Mouse (Mus musculus) forebrain, embryonic 10.5 days (tissue): ENCODE measurements around the gene Draxin. TPM values are rescaled to one million over a fixed set of nuclear protein-coding genes. Genes with fewer than 3 reads are reported as not detected.
A peak's percentile ranks its signal among the peaks of the same experiment; 100 is the strongest.

Experiments used
- DNase-seq: peaks from one replicate; pipeline ENCODE4 v3.0.0-alpha.2; 2017; ENCODE audit warnings: low spot score; ENCODE audit errors: extremely low spot score
- H3K27ac ChIP-seq: fragments of 300-500 bp; sonication (generic); 2 replicates; pipeline ENCODE4 v1.5.1; 2016; ENCODE audit warnings: mild to moderate bottlenecking
- H3K27me3 ChIP-seq: fragments of 300-500 bp; sonication (generic); 2 replicates; pipeline ENCODE4 v1.6.1; 2016; ENCODE audit warnings: mild to moderate bottlenecking; ENCODE audit not compliant: poor library complexity, severe bottlenecking
- H3K36me3 ChIP-seq: fragments of 300-500 bp; sonication (generic); replicated peaks from 2 replicates; pipeline ENCODE4 v1.6.1; 2016; ENCODE audit warnings: mild to moderate bottlenecking, moderate library complexity
- H3K4me1 ChIP-seq: fragments of 300-500 bp; sonication (generic); 2 replicates; pipeline ENCODE4 v1.6.1; 2016
- H3K4me3 ChIP-seq: fragments of 300-500 bp; sonication (generic); 2 replicates; pipeline ENCODE4 v1.5.1; 2016; ENCODE audit warnings: mild to moderate bottlenecking, moderate library complexity
- H3K9me3 ChIP-seq: fragments of 300-500 bp; sonication (generic); 2 replicates; pipeline ENCODE4 v1.6.1; 2016; ENCODE audit warnings: mild to moderate bottlenecking, moderate library complexity
- WGBS: fragments of 180-500 bp; shearing (Covaris S2); methylation state at CpG from one replicate; pipeline ENCODE4 v1.1.7; 2016; 5-methylcytosine and 5-hydroxymethylcytosine counted together
- polyA plus RNA-seq: library from polyadenylated mRNA; unstranded; fragments of >200 nt; fragmentation: Nextera tagmentation; extraction: Ambion mirVana; gene quantifications from 2 replicates; pipeline ENCODE4 v1.2.1, GENCODE M21; 2016

Draxin gene
- polyA plus RNA-seq, 1 experiment from 2014 or later = 2.2 TPM

DNA sequence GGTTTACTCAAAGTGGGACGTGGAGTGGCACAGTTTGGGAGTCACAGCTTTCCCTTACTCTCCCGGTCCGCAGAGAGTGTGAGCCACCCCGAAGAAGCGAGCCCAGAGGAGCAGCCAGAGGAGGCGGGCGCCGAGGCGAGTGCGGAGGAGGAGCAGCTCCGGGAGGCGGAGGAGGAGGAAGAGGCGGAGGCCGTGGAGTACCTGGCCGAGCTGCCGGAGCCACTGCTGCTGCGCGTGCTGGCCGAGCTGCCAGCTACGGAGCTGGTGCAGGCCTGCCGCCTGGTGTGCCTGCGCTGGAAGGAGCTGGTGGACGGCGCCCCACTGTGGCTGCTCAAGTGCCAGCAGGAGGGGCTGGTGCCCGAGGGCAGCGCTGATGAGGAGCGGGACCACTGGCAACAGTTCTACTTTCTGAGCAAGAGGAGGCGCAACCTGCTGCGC lies 33.5 kb upstream of the Draxin start:
- H3K27ac ChIP-seq = 0 out of 2 replicates have a peak overlapping the region, but pooled peaks have one; percentile 44
- DNase-seq = peak; percentile 76
- H3K9me3 ChIP-seq = no peaks in the 10 kb centered on the region
- peak overlapping the region; percentile 44 for H3K4me3 ChIP-seq
- peaks cover 66% of the 10 kb centered on the region for H3K4me1 ChIP-seq
- H3K36me3 ChIP-seq = no peaks in the 10 kb centered on the region
- H3K27me3 ChIP-seq = peaks cover 91% of the 10 kb centered on the region
- WGBS = 1% methylated on average over 29 of the region's 29 CpGs

DNA sequence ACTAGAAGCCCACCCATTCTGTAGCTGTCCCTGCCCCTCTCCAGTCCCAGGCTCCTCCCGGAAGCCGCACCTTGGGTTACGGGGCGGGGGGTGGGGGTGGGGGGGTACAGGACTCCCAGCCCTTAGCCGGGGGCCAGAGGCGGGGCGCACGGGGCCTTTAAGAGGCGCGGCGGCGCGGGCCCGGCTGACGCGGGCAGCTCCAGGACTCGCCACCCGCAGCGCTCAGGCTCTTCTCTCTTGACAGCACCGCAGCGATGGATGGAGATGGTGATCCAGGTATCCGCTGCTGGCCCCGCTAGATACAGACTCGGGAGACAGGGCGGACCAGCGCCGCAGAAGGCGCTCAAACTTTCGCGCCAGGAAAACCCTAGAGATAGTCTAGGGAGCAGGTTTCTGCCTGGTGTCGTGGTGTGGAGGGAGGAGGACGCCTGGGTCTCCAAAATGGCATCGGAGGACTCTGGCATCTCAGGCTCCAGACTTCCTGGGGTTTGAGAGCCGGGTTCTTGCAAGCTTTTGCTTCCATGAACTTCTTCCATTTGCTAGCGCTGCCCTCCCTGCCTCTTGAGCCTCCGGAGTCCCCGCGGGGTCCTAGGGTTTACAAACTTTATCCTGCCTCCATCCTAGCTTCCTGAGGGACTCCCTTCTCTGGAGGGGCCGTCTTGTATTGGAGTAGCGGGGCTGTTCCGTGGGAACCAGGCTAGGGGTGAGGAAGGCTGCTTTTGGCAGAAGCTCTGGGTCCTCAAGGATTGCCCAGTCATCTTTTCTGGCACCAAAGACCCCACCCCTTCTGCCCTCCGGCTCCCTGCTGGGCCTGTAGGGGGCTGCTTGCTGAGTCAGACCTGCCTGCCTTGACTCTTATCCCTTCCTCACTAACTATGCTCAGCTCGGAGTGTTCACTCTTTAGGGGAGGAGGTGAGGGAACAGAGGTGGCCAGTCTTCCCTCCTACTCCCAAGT lies 30.2 kb upstream of the Draxin start, which contains the start of the genes Fbxo44 and Fbxo2:
TSS of gene Fbxo44 (minus strand) at position 47 of the 955 bp plus-strand sequence.
TSS of gene Fbxo2 (plus strand) at position 186 of the 955 bp plus-strand sequence.
- Histone ChIP-seq H3K9me3 (no peaks in the 10 kb centered on the region), H3K36me3 (peaks cover 26% of the 10 kb centered on the region), H3K4me3 (peak within 1 kb of the TSS; percentile 80), H3K27ac (peak within 1 kb of the TSS; percentile 93), H3K27me3 (peaks cover 72% of the 10 kb centered on the region), H3K4me1 (peaks cover 63% of the 10 kb centered on the region)
- DNase-seq = no peak
- 1% methylated on average over 43 of the region's 43 CpGs for WGBS

GRCm38 (mm10) chr4:148159544-148160435 lies 29.3 kb upstream of the Draxin start:
- H3K9me3 ChIP-seq = no peaks in the 10 kb centered on the region
- H3K4me3 ChIP-seq = peak overlapping the region; percentile 80
- peaks cover 62% of the 10 kb centered on the region for H3K27me3 ChIP-seq
- H3K27ac ChIP-seq = peak overlapping the region; percentile 93
- peaks cover 35% of the 10 kb centered on the region for H3K36me3 ChIP-seq
- DNase-seq = peak; percentile 98
- WGBS = under 1% methylated on average over 54 of the region's 55 CpGs
- H3K4me1 ChIP-seq = peaks cover 55% of the 10 kb centered on the region

GRCm38 (mm10) chr4:148158436-148159348 lies 28.2 kb upstream of the Draxin start:
- peak; percentile 57 for DNase-seq
- H3K27ac ChIP-seq = peak overlapping the region; percentile 93
- peak overlapping the region; percentile 80 for H3K4me3 ChIP-seq
- H3K4me1 ChIP-seq = peaks cover 44% of the 10 kb centered on the region
- H3K36me3 ChIP-seq = peaks cover 46% of the 10 kb centered on the region
- WGBS = 28% methylated on average over 27 of the region's 27 CpGs
- no peaks in the 10 kb centered on the region for H3K9me3 ChIP-seq
- H3K27me3 ChIP-seq = peaks cover 51% of the 10 kb centered on the region

- 75% methylated on average over 3 of the region's 3 CpGs for WGBS
- peaks cover 59% of the 10 kb centered on the region for H3K36me3 ChIP-seq
- DNase-seq = no peak
Measured at GRCm38 (mm10) chr4:148154982-148155381, 24.5 kb upstream of the Draxin start.

DNA sequence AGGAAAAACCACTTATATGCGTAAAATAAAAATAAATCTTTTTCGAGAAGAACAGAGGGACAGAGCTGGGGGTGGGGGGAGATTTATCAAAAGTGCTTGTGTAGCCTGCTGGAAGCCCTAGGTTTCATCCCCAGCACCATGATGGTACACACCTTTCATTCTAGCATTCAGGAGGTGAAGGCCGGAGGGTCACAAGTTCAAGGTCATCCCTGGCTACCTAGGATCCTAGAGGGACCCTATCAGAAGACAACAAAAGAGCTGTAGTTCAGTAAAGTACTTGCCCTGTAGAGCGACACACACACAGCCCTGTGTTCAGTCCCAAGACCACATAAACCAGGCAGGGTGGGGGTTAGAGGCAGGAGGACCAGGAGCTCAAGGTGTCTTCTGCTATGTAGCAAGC lies 23.5 kb upstream of the Draxin start:
- DNase-seq = no peak
- peaks cover 41% of the 10 kb centered on the region for H3K4me1 ChIP-seq
- H3K36me3 ChIP-seq = peaks cover 61% of the 10 kb centered on the region
- WGBS = 94% methylated on average over 4 of the region's 4 CpGs
- H3K9me3 ChIP-seq = no peaks in the 10 kb centered on the region
- H3K4me3 ChIP-seq = no peak overlapping the region
- peaks cover 16% of the 10 kb centered on the region for H3K27me3 ChIP-seq
- H3K27ac ChIP-seq = no peak overlapping the region

More at GRCm38 (mm10) chr4:148154982-148155381, 24.5 kb upstream of the Draxin start:
- peaks cover 44% of the 10 kb centered on the region for H3K4me1 ChIP-seq
- no peaks in the 10 kb centered on the region for H3K9me3 ChIP-seq
- H3K27me3 ChIP-seq = peaks cover 18% of the 10 kb centered on the region
- H3K27ac ChIP-seq = no peak overlapping the region
- H3K4me3 ChIP-seq = no peak overlapping the region

GRCm38 (mm10) chr4:148152547-148152946 lies 22.0 kb upstream of the Draxin start:
- 84% methylated on average over 5 of the region's 5 CpGs for WGBS
- no peak for DNase-seq
- Histone ChIP-seq H3K4me3 (no peak overlapping the region), H3K27ac (no peak overlapping the region), H3K9me3 (no peaks in the 10 kb centered on the region), H3K4me1 (peaks cover 28% of the 10 kb centered on the region), H3K36me3 (peaks cover 66% of the 10 kb centered on the region), H3K27me3 (0 out of 2 replicates have a peak, but pooled peaks cover 9% of the 10 kb centered on the region)

DNA sequence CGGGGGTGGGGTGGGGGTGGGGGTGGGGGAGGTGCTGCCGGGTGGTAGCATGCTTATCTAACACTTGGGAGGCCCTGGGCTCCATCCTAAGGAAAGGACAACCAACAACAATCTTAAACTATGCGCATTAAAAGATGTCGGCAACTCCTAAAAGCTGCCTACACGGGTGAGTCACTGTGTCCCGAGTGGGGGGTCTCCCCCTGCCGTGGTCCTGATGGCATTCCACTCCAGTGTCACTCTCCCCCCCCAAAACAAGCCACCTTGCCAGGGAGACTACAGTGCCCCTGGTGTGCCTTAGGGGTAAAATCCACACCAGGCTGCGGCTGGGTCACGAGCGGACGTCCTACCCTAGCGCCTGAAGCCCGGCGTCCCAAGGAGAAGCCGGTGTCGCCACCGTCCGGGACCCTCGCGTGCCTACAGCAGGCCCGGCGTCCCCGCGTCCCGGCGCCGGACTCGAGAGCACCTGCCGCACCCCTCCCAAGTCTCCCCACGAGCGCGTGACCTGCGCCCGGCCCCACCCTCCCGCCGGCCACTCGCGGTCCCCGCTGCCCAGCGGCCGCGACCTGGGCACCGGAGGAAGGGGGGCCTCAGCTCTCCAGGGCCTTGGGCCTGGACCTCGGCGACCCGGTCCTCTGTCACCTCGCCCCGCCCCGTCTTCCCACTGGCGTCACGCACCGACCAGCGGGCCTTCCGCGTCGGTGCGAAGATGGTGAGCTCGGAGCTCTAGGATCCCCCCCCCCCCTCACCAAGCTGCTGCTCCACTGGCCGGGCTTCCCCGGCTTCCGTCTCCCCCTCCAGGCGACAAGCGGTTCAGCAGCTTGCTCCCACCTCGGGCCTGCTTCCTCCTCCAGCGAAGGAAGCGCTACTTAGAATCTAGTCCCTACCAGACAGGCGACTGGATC lies 21.0 kb upstream of the Draxin start, which contains the start of gene Fbxo6:
TSS of gene Fbxo6 (minus strand) at position 874 of the 902 bp plus-strand sequence.
- H3K9me3 ChIP-seq = no peaks in the 10 kb centered on the region
- peaks cover 66% of the 10 kb centered on the region for H3K36me3 ChIP-seq
- peak; percentile 85 for DNase-seq
- H3K27ac ChIP-seq = peak within 1 kb of the TSS; percentile 91
- 0 out of 2 replicates have a peak, but pooled peaks cover 9% of the 10 kb centered on the region for H3K27me3 ChIP-seq
- WGBS = 3% methylated on average over 61 of the region's 67 CpGs
- peaks cover 28% of the 10 kb centered on the region for H3K4me1 ChIP-seq
- H3K4me3 ChIP-seq = peak within 1 kb of the TSS; percentile 76

GRCm38 (mm10) chr4:148150953-148151266 lies 20.4 kb upstream of the Draxin start:
- WGBS = 71% methylated on average over 3 of the region's 3 CpGs
- Histone ChIP-seq H3K27me3 (0 out of 2 replicates have a peak, but pooled peaks cover 9% of the 10 kb centered on the region), H3K4me1 (peaks cover 28% of the 10 kb centered on the region), H3K4me3 (peak overlapping the region; percentile 76), H3K27ac (peak overlapping the region; percentile 91), H3K36me3 (peaks cover 66% of the 10 kb centered on the region), H3K9me3 (no peaks in the 10 kb centered on the region)
- DNase-seq = no peak

- H3K4me1 ChIP-seq = peaks cover 28% of the 10 kb centered on the region
- peaks cover 66% of the 10 kb centered on the region for H3K36me3 ChIP-seq
- DNase-seq = no peak
- peak overlapping the region; percentile 35; the same call in 1 of the 2 replicates for H3K27ac ChIP-seq
- H3K27me3 ChIP-seq = 0 out of 2 replicates have a peak, but pooled peaks cover 9% of the 10 kb centered on the region
- 46% methylated on average over 7 of the region's 7 CpGs for WGBS
- no peak overlapping the region for H3K4me3 ChIP-seq
- no peaks in the 10 kb centered on the region for H3K9me3 ChIP-seq
Measured at GRCm38 (mm10) chr4:148150242-148150641, 19.7 kb upstream of the Draxin start.

DNA sequence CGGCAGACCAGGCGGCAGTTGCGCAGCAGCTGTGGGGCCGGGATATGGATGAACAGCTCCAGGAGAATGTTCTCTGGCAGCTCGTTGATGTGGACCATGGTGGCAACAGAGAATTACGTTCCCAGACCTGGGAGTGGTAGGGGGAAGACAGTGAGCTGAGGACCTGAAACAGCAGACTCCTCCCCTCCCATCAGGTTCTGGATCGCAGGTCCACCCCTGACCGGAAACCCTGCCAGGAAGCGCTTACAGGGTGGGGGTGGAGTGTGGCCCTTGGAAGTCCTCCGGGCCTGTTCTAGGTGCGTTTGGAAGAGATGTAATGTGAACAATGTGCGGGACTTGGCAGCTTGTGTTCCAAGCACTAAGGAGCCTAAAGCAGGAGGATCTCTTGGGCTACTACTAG lies 19.0 kb upstream of the Draxin start:
- H3K27ac ChIP-seq = 0 out of 2 replicates have a peak overlapping the region, but pooled peaks have one; percentile 35
- 66% methylated on average over 12 of the region's 12 CpGs for WGBS
- DNase-seq = no peak
- H3K4me3 ChIP-seq = peak overlapping the region; percentile 18; the same call in 1 of the 2 replicates
- H3K9me3 ChIP-seq = no peaks in the 10 kb centered on the region
- peaks cover 28% of the 10 kb centered on the region for H3K4me1 ChIP-seq
- peaks cover 66% of the 10 kb centered on the region for H3K36me3 ChIP-seq
- H3K27me3 ChIP-seq = 0 out of 2 replicates have a peak, but pooled peaks cover 9% of the 10 kb centered on the region
